Comparison of ENCODE assay signal across 10 mouse cellular contexts in genomic region chr15:96647376-96647775, GRCm38 (mm10). TPM values are rescaled to one million over a fixed set of nuclear protein-coding genes. Genes with fewer than 3 reads are reported as not detected.
DNase-seq lines count a peak whose midpoint lies in the region; ATAC-seq and TF ChIP-seq lines count a peak whose summit lies in the region.
"Had no signal": no experiment of that assay in that cellular context is flagged by ENCODE, and none has a peak within 500 bp of the region (broad histone marks: within the 10 kb centered on the region; RNA-seq: fewer than 3 reads in every experiment).

No protein-coding gene starts in this region.

- TF ChIP-seq POLR2A in thymus, adult 2 months (IDR thresholded peaks at IDR 0.05; ENCODE audit: control insufficient read depth, extremely low read depth, insufficient read depth, low read length, poor library complexity) = no peak

- H3K9me3 ChIP-seq in hindbrain, embryonic 14.5 days (ENCODE audit: control insufficient read depth, low read length) = no peaks in the 10 kb centered on the region
- no peaks in the 10 kb centered on the region for H3K9me3 ChIP-seq in hindbrain, embryonic 10.5 days
- H3K9me3 ChIP-seq in embryonic facial prominence, embryonic 13.5 days = no peaks in the 10 kb centered on the region
- H3K9me3 ChIP-seq in liver, embryonic 13.5 days (replicated peaks) = no peaks in the 10 kb centered on the region
- H3K9me3 ChIP-seq: neural tube, embryonic 13.5 days had no signal

- no peaks in the 10 kb centered on the region for H3K27me3 ChIP-seq in hindbrain, embryonic 14.5 days (ENCODE audit: control insufficient read depth, insufficient read depth, low read length)
- no peaks in the 10 kb centered on the region for H3K27me3 ChIP-seq in hindbrain, embryonic 10.5 days (ENCODE audit: insufficient read depth, poor library complexity, severe bottlenecking)
- no peaks in the 10 kb centered on the region for H3K27me3 ChIP-seq in embryonic facial prominence, embryonic 13.5 days
- no peaks in the 10 kb centered on the region for H3K27me3 ChIP-seq in liver, embryonic 13.5 days
- H3K27me3 ChIP-seq in thymus, adult 2 months (ENCODE audit: control insufficient read depth, insufficient read depth, low read length) = no peaks in the 10 kb centered on the region
- H3K27me3 ChIP-seq: neural tube, embryonic 13.5 days had no signal

- no peak overlapping the region for H3K27ac ChIP-seq in hindbrain, embryonic 14.5 days
- H3K27ac ChIP-seq in hindbrain, embryonic 10.5 days = no peak overlapping the region
- H3K27ac ChIP-seq in embryonic facial prominence, embryonic 13.5 days = no peak overlapping the region
- H3K27ac ChIP-seq in liver, embryonic 13.5 days = no peak overlapping the region
- H3K27ac ChIP-seq in thymus, adult 2 months (ENCODE audit: control insufficient read depth, insufficient read depth, low read length) = no peak overlapping the region
- H3K27ac ChIP-seq: neural tube, embryonic 13.5 days had no signal

- H3K4me2 ChIP-seq in hindbrain, embryonic 14.5 days (replicated peaks) = peak overlapping the region; percentile 19; the same call in 1 of the 2 replicates
- H3K4me2 ChIP-seq in embryonic facial prominence, embryonic 13.5 days = peak overlapping the region; percentile 43
- H3K4me2 ChIP-seq in liver, embryonic 13.5 days = 0 out of 2 replicates have a peak overlapping the region, but pooled peaks have one; percentile 8
- H3K4me2 ChIP-seq: neural tube, embryonic 13.5 days had no signal

- no peak for DNase-seq in hindbrain, embryonic 14.5 days (ENCODE audit: low spot score)
- DNase-seq in hindbrain, embryonic 10.5 days (ENCODE audit: low spot score) = no peak
- peak; percentile 50 for DNase-seq in ZHBTc4 (ENCODE audit: low read depth, low spot score)
- DNase-seq in liver, embryonic 13.5 days = no peak
- DNase-seq in thymus, adult 2 months = no peak
- DNase-seq in kidney, adult 11 months = no peak
- DNase-seq: layer of hippocampus, adult 9-11 months; right cerebral cortex, postnatal 25 days had no signal

- 0 out of 2 replicates have a peak, but pooled peaks cover 8% of the 10 kb centered on the region for H3K4me1 ChIP-seq in hindbrain, embryonic 14.5 days (replicated peaks; ENCODE audit: control insufficient read depth, insufficient read depth, low read length)
- H3K4me1 ChIP-seq in hindbrain, embryonic 10.5 days (replicated peaks) = peaks cover 18% of the 10 kb centered on the region
- H3K4me1 ChIP-seq in embryonic facial prominence, embryonic 13.5 days = peaks cover 8% of the 10 kb centered on the region
- H3K4me1 ChIP-seq in liver, embryonic 13.5 days (replicated peaks) = peaks cover 18% of the 10 kb centered on the region
- H3K4me1 ChIP-seq in thymus, adult 2 months (replicated peaks; ENCODE audit: control insufficient read depth, insufficient read depth, low read length) = peaks cover 7% of the 10 kb centered on the region

- no peak for TF ChIP-seq CTCF in thymus, adult 2 months (IDR thresholded peaks at IDR 0.05; ENCODE audit: borderline replicate concordance, control insufficient read depth, extremely low read depth, insufficient read depth, low read length, poor library complexity)

- WGBS in hindbrain, embryonic 14.5 days = 37% methylated on average over 14 of the region's 15 CpGs
- 40% methylated on average over 15 of the region's 15 CpGs for WGBS in hindbrain, embryonic 10.5 days
- 25% methylated on average over 12 of the region's 15 CpGs for WGBS in embryonic facial prominence, embryonic 13.5 days
- 30% methylated on average over 15 of the region's 15 CpGs for WGBS in liver, embryonic 13.5 days (ENCODE audit: insufficient replicate concordance)
- WGBS in thymus, adult 2 months = 57% methylated on average over 15 of the region's 15 CpGs

- H3K36me3 ChIP-seq in hindbrain, embryonic 14.5 days (replicated peaks; ENCODE audit: control insufficient read depth, insufficient read depth) = no peaks in the 10 kb centered on the region
- H3K36me3 ChIP-seq in hindbrain, embryonic 10.5 days = no peaks in the 10 kb centered on the region
- H3K36me3 ChIP-seq in embryonic facial prominence, embryonic 13.5 days = no peaks in the 10 kb centered on the region
- no peaks in the 10 kb centered on the region for H3K36me3 ChIP-seq in liver, embryonic 13.5 days
- H3K36me3 ChIP-seq in thymus, adult 2 months (ENCODE audit: control insufficient read depth, insufficient read depth, low read length) = no peaks in the 10 kb centered on the region
- H3K36me3 ChIP-seq: neural tube, embryonic 13.5 days had no signal

- no peak overlapping the region for H3K4me3 ChIP-seq in hindbrain, embryonic 14.5 days (replicated peaks; ENCODE audit: low read length)
- no peak overlapping the region for H3K4me3 ChIP-seq in hindbrain, embryonic 10.5 days
- H3K4me3 ChIP-seq in embryonic facial prominence, embryonic 13.5 days = peak overlapping the region; percentile 17
- no peak overlapping the region for H3K4me3 ChIP-seq in liver, embryonic 13.5 days (replicated peaks)
- H3K4me3 ChIP-seq in thymus, adult 2 months (ENCODE audit: control insufficient read depth, insufficient read depth, low read length) = no peak overlapping the region
- H3K4me3 ChIP-seq: neural tube, embryonic 13.5 days had no signal

- ATAC-seq in hindbrain, embryonic 14.5 days (ENCODE audit: low FRiP score) = no peak
- no peak for ATAC-seq in embryonic facial prominence, embryonic 13.5 days (ENCODE audit: insufficient number of reproducible peaks, insufficient read depth, low FRiP score, low TSS enrichment, low read depth)
- ATAC-seq in liver, embryonic 13.5 days (ENCODE audit: low read depth) = no peak

- no peak overlapping the region for H3K9ac ChIP-seq in hindbrain, embryonic 14.5 days
- H3K9ac ChIP-seq in embryonic facial prominence, embryonic 13.5 days = no peak overlapping the region
- H3K9ac ChIP-seq in liver, embryonic 13.5 days = no peak overlapping the region
- H3K9ac ChIP-seq: neural tube, embryonic 13.5 days had no signal

RNA-seq across cellular contexts. Expression of gene Slc38a1, which starts 4.7 kb away (rescaled TPM):
- polyA plus RNA-seq in hindbrain, embryonic 14.5 days (2014; fragmentation: Nextera tagmentation; extraction: Ambion mirVana) = 133 and 144 TPM in 2 replicates
- 109 and 113 TPM in 2 replicates for polyA plus RNA-seq in hindbrain, embryonic 10.5 days (2016; fragmentation: Nextera tagmentation; extraction: Ambion mirVana)
- polyA plus RNA-seq in embryonic facial prominence, embryonic 13.5 days (2015; fragmentation: Nextera tagmentation; extraction: Ambion mirVana) = 64.2 and 74.6 TPM in 2 replicates
- 29.6 and 40.1 TPM in 2 replicates for polyA plus RNA-seq in liver, embryonic 13.5 days (2015; fragmentation: Nextera tagmentation; extraction: Ambion mirVana)
- polyA plus RNA-seq in thymus, adult 2 months (2012; rRNA removed) = 136 and 170 TPM in 2 replicates

RNA-seq across cellular contexts. Expression of gene Slc38a2, which starts 52.2 kb away (rescaled TPM):
- 125 and 141 TPM in 2 replicates for polyA plus RNA-seq in hindbrain, embryonic 14.5 days (2014; fragmentation: Nextera tagmentation; extraction: Ambion mirVana)
- polyA plus RNA-seq in hindbrain, embryonic 10.5 days (2016; fragmentation: Nextera tagmentation; extraction: Ambion mirVana) = 135 and 156 TPM in 2 replicates
- polyA plus RNA-seq in embryonic facial prominence, embryonic 13.5 days (2015; fragmentation: Nextera tagmentation; extraction: Ambion mirVana) = 125 and 136 TPM in 2 replicates
- polyA plus RNA-seq in liver, embryonic 13.5 days (2015; fragmentation: Nextera tagmentation; extraction: Ambion mirVana) = 33.8 and 45.3 TPM in 2 replicates
- polyA plus RNA-seq in thymus, adult 2 months (2012; rRNA removed) = 105 and 110 TPM in 2 replicates
